Mouse (Mus musculus): Measurements from ENCODE around the gene Tmem101. TPM values are rescaled to one million over a fixed set of nuclear protein-coding genes. Genes with fewer than 3 reads are reported as not detected.

Tmem101 gene
- 31.9 and 36.5 TPM in 2 replicates for polyA plus RNA-seq (2015; fragmentation: Nextera tagmentation; extraction: Ambion mirVana)

DNA sequence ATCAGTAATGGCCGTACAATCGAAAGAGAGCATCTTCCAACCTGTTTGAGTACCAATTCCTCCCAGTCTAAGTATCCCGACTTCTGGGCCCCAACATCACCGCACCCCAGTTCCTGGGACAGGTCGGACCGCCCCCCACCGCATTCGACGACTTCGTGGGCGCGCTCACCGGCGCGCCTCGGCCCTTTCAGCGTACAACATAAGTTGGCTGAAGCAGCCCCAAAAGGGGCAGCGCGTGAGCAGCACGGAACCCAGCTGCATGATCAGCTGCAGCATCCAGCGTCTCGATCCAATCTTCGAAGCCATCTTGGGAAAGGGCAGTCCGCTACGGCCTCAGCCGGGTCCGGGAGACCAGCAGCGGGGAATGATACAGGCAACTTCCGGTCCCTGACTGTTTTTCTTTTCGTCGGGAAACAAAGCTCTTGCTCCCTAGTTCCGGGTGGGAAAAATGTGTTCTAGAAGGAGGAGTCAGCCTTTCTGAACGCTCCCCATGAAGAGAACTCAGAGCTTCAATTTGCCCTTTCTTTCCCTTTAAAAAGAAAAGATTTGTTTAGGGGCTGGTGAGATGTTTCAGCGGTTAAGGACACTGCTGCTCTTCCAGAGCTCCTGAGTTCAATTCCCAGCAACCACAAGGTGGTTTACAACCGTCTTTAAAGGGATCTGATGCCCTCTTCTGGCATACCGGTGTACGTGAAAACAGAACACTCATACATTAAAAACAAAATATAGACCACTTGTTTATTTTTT lies at the start of gene Tmem101:
Gene Tmem101, minus strand, starts transcription at position 366 of the 747 bp plus-strand sequence.
- H3K4me2 ChIP-seq: peak within 1 kb of the TSS; percentile 90
- no peaks in the 10 kb centered on the region for H3K9me3 ChIP-seq
- H3K4me3 ChIP-seq: peak within 1 kb of the TSS; percentile 78
- under 1% methylated on average over 37 of the region's 37 CpGs for WGBS
- H3K4me1 ChIP-seq: peaks cover 8% of the 10 kb centered on the region
- H3K36me3 ChIP-seq: peaks cover 15% of the 10 kb centered on the region; the same call in 1 of the 2 replicates
- H3K27ac ChIP-seq: 0 out of 2 replicates have a peak within 1 kb of the TSS, but pooled peaks have one; percentile 72
- peak within 1 kb of the TSS; percentile 81 for H3K9ac ChIP-seq
- no peaks in the 10 kb centered on the region for H3K27me3 ChIP-seq
- ATAC-seq (ENCODE audit: borderline replicate concordance, extremely low read depth, low FRiP score, low TSS enrichment): peak; percentile 80

DNA sequence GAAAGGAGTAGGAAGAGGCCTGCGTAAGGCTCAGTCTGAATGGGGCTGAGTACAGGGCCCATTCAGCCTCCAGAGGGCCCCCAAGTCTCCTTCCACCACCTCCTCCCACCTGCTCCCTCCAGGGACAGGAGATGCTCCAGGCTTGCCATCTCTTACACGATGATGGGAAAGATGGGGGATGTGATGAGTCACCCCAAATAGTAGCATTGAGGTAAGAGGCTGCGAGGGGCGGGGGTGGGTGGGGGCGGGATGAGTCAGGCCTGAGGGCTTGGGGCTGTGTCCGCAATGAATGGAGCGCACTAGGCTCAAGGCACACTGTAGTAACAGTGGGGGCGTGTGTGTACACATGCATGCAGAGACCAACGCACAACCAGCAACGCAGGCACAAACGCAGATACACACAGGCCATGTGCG lies 45.2 kb upstream of the Tmem101 start:
- no peak overlapping the region for H3K27ac ChIP-seq
- no peak overlapping the region for H3K4me2 ChIP-seq
- no peak for ATAC-seq (ENCODE audit: borderline replicate concordance, extremely low read depth, low FRiP score, low TSS enrichment)
- no peak overlapping the region for H3K9ac ChIP-seq
- no peaks in the 10 kb centered on the region for H3K9me3 ChIP-seq
- H3K27me3 ChIP-seq: no peaks in the 10 kb centered on the region
- peaks cover 1% of the 10 kb centered on the region; the same call in 1 of the 2 replicates for H3K4me1 ChIP-seq
- 80% methylated on average over 12 of the region's 12 CpGs for WGBS
- H3K4me3 ChIP-seq: no peak overlapping the region
- peaks cover 89% of the 10 kb centered on the region for H3K36me3 ChIP-seq

DNA sequence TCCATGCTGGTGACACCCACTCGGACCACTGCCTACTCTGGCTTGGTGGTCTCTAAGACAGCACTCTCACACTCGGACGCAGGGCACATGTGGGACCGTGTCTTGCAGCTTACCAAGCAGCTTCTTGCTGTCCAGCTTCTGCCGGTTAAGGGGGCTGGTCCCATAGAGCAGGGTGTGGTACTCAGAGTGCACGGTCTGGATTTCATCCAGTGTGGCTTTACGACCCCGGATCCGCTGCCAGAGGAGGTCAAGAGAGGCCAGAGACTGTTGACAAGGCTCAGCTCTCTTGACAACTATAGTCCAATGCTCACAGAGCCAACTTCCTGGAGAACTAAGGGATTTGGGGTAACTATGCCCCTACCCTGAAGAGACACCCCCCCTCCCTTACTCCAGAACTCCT lies 43.7 kb upstream of the Tmem101 start:
- no peaks in the 10 kb centered on the region for H3K27me3 ChIP-seq
- H3K9me3 ChIP-seq: no peaks in the 10 kb centered on the region
- no peak overlapping the region for H3K4me2 ChIP-seq
- no peak overlapping the region for H3K27ac ChIP-seq
- H3K36me3 ChIP-seq: peaks cover 94% of the 10 kb centered on the region
- WGBS: 52% methylated on average over 9 of the region's 9 CpGs
- H3K4me1 ChIP-seq: peaks cover 8% of the 10 kb centered on the region; the same call in 1 of the 2 replicates
- no peak for ATAC-seq (ENCODE audit: borderline replicate concordance, extremely low read depth, low FRiP score, low TSS enrichment)
- no peak overlapping the region for H3K9ac ChIP-seq
- no peak overlapping the region for H3K4me3 ChIP-seq

DNA sequence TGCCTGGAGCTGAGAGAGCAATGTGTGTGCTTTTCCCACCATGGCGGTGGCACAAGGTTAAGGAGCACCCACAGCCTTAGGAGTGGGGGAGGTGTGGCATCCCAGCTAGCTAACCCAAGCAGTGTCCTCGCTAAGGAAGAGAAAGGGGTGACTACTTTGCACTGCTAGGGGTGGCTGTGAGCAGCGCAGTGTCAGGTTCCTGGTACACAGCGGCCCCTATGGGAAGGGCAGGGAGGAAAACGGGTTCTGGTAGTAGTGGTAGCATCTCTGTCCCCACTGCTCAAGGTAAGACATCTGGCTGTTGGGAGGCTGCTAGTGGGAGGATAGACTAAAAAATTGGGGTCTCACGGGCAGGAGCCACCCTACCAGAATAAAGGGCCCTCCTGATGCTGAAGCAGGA lies 42.0 kb upstream of the Tmem101 start:
- H3K27me3 ChIP-seq: no peaks in the 10 kb centered on the region
- WGBS: 65% methylated on average over 6 of the region's 6 CpGs
- H3K9me3 ChIP-seq: no peaks in the 10 kb centered on the region
- H3K4me1 ChIP-seq: peaks cover 8% of the 10 kb centered on the region; the same call in 1 of the 2 replicates
- no peak for ATAC-seq (ENCODE audit: borderline replicate concordance, extremely low read depth, low FRiP score, low TSS enrichment)
- no peak overlapping the region for H3K4me3 ChIP-seq
- no peak overlapping the region for H3K27ac ChIP-seq
- H3K36me3 ChIP-seq: peaks cover 93% of the 10 kb centered on the region
- no peak overlapping the region for H3K4me2 ChIP-seq
- H3K9ac ChIP-seq: no peak overlapping the region

DNA sequence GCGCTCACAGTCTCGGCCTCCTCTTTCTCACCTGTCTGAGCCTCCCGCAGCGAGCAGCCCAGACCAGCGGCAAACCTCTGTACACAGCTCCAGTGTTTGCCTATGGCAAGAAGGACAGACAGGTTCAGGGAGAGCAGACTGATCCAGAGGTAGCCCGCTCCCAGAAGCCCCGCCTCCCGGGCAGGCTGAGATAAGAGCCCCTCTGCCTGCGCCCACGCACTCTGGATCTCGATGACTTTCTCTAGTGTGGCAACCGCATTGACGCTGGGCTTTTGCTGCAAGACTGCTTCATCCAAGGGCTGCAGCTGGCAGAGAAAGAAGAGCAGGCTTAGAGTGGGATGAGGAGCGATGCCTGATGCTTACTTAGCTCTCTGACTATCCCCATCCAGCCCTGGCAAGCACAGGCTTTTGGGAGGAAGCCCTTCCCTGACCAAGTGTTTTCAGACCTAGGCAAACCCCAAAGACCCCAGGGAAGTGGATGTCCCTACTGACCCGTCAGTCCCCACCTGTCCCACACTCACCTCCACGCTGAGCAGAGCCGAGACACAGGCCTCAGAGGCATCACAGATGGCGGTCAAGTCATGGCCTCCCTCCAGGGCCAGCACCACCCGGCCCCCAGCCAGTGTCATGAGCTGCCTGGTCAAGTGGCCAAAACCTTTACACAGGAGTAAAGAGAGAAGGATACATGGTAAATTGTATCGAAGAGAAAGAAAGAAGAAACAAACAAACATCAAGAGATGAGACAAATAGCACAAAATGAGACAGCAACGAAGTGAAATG lies 40.0 kb upstream of the Tmem101 start:
- no peaks in the 10 kb centered on the region for H3K9me3 ChIP-seq
- peaks cover 79% of the 10 kb centered on the region for H3K36me3 ChIP-seq
- peaks cover 10% of the 10 kb centered on the region for H3K4me1 ChIP-seq
- no peak overlapping the region for H3K9ac ChIP-seq
- H3K27ac ChIP-seq: 0 out of 2 replicates have a peak overlapping the region, but pooled peaks have one; percentile 18
- peak; percentile 33; the same call in 1 of the 2 replicates for ATAC-seq (ENCODE audit: borderline replicate concordance, extremely low read depth, low FRiP score, low TSS enrichment)
- H3K4me3 ChIP-seq: no peak overlapping the region
- WGBS: 65% methylated on average over 21 of the region's 21 CpGs
- H3K27me3 ChIP-seq: no peaks in the 10 kb centered on the region
- H3K4me2 ChIP-seq: no peak overlapping the region; the same call in 1 of the 2 replicates

DNA sequence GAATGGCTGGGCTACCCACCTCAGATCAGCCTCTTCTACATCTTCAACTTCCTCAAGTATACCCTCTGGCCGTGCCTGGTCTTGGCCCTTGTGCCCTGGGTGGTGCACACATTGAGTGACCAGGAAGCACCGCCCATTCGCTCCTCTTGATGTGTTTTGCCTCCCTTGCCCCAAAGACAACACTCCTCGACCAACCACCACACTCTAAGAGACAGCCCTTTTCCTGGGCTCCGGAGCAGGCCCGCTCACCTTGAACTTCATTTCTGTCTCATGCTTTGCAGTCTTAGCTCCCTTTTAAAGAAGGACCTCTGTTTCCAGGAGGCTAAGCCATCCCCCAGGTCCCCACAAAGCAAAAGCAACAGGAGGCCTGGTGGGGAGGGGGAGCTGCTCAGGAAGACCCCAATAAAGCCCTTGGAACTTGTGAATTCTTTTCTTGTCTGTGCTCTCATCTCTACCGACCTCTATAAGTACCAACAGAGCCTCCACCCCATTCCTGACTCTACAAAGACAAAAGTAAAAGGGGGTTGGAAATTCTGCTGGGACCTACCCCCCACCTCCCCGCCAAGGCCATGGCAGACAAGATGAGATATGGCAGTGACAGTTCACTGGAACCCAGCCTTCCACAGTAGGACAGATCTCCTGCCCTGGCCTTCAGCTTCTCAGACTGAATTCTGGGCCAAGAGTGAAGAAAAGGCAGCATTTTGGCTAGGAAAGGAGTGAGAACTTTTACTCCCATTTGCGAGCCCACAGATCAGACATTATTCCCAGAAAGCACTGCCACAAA lies 37.6 kb upstream of the Tmem101 start:
- Histone ChIP-seq H3K27me3 (no peaks in the 10 kb centered on the region), H3K27ac (no peak overlapping the region), H3K36me3 (peaks cover 56% of the 10 kb centered on the region), H3K9me3 (no peaks in the 10 kb centered on the region), H3K4me3 (no peak overlapping the region), H3K4me2 (no peak overlapping the region), H3K4me1 (peaks cover 28% of the 10 kb centered on the region), H3K9ac (no peak overlapping the region)
- WGBS: 82% methylated on average over 9 of the region's 9 CpGs
- no peak for ATAC-seq (ENCODE audit: borderline replicate concordance, extremely low read depth, low FRiP score, low TSS enrichment)

DNA sequence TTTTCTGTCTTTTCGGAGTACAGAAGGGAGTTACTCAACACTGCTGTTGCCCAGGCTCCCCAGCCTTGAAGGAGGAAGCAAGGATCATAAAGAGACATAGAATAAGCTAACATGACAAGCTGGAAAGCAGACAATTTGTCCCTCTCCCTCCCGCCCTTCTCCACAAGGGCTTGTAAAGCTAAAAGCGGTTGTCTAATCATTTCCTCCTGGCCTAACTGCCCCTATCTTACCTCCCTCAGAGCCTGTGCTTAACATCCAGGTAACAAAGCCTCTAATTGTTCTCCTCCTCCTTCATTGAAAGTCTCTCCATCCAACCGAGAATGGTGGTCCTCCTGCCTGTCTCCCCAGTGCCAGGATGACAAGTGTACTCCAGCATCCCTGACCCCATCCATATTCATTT lies 34.6 kb upstream of the Tmem101 start:
- WGBS: 34% methylated on average over 4 of the region's 4 CpGs
- Histone ChIP-seq H3K27me3 (no peaks in the 10 kb centered on the region), H3K36me3 (peaks cover 26% of the 10 kb centered on the region), H3K9me3 (no peaks in the 10 kb centered on the region), H3K9ac (peak overlapping the region; percentile 71), H3K27ac (no peak overlapping the region), H3K4me2 (peak overlapping the region; percentile 86), H3K4me1 (peaks cover 31% of the 10 kb centered on the region), H3K4me3 (peak overlapping the region; percentile 75; the same call in 1 of the 2 replicates)
- ATAC-seq (ENCODE audit: borderline replicate concordance, extremely low read depth, low FRiP score, low TSS enrichment): no peak

DNA sequence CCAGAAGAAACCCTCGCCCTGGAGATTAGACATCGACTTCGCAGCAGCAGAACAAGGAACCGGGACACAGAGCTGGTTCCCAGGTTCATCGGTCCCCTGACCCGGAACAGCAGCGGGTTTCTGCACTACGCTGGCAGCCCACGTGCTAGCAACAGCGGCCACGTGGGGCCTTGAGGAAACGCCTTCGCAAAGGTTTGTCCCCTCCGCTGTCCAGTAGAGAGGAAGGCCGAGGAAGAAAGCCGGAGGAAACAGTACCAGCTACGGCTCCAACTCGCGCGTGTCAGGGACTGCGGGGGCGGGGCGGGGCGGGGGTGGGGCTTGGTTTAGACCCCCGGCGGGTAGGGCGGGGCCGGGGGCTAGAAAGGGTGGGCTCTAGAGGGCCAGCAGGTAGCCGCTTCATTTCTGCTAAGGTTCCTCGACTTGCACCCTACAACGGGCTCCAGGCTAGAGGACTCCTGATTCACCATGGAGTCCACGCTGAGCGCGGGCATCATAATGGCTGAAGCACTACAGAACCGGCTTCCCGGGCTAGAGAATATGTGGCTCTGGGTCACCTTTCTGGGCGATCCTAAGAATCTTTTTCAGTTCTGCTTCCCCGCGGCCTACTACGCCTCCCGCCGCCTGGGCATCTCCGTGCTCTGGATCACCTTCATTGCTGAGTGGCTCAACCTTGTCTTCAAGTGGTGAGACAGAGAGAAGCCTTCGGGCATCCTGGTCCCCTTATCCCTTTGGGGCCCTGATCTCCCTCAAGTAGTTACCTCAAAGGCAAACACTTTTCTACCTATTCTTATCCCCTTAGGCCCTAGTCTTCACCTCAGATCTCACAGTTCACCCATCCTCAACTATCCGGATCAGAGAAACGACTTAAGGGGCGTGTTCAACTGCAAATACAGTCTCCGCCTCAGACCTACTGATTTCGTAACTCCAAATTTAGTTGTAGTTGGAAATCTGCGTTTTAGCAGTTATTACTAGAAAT lies 33.5 kb upstream of the Tmem101 start, which contains the start of gene G6pc3:
Gene G6pc3, plus strand, starts transcription at position 160 of the 976 bp plus-strand sequence.
- no peaks in the 10 kb centered on the region for H3K27me3 ChIP-seq
- H3K9ac ChIP-seq: peak within 1 kb of the TSS; percentile 71
- H3K4me2 ChIP-seq: peak within 1 kb of the TSS; percentile 86
- H3K9me3 ChIP-seq: no peaks in the 10 kb centered on the region
- peak within 1 kb of the TSS; percentile 70 for H3K27ac ChIP-seq
- peak; percentile 78 for ATAC-seq (ENCODE audit: borderline replicate concordance, extremely low read depth, low FRiP score, low TSS enrichment)
- WGBS: under 1% methylated on average over 45 of the region's 50 CpGs
- peaks cover 30% of the 10 kb centered on the region for H3K4me1 ChIP-seq
- H3K36me3 ChIP-seq: peaks cover 17% of the 10 kb centered on the region; the same call in 1 of the 2 replicates
- H3K4me3 ChIP-seq: peak within 1 kb of the TSS; percentile 75

DNA sequence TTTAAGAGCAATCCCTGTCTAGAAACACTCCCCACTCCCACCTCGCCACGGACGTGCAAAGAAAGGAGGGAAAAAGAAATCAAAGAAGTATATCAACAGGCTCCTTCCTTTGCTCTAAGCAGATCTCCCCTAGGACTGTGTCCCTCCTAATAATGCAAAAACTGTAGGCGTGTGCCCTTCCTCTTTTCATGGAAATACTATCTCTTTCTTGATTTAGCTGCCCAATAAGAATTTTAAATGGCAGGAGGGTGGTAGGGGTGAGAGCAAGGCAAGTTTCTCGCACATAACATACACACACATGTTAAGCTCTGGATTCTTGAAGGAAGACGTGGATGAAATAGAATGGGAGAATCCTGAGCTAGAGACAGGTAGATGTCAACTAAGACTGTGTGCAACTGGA lies 32.8 kb upstream of the Tmem101 start:
- Histone ChIP-seq H3K4me2 (peak overlapping the region; percentile 86), H3K9ac (peak overlapping the region; percentile 71; the same call in 1 of the 2 replicates), H3K4me1 (peaks cover 34% of the 10 kb centered on the region), H3K27me3 (no peaks in the 10 kb centered on the region), H3K4me3 (peak overlapping the region; percentile 75), H3K36me3 (peaks cover 9% of the 10 kb centered on the region; the same call in 1 of the 2 replicates), H3K27ac (no peak overlapping the region), H3K9me3 (no peaks in the 10 kb centered on the region)
- ATAC-seq (ENCODE audit: borderline replicate concordance, extremely low read depth, low FRiP score, low TSS enrichment): no peak
- 47% methylated on average over 6 of the region's 6 CpGs for WGBS

DNA sequence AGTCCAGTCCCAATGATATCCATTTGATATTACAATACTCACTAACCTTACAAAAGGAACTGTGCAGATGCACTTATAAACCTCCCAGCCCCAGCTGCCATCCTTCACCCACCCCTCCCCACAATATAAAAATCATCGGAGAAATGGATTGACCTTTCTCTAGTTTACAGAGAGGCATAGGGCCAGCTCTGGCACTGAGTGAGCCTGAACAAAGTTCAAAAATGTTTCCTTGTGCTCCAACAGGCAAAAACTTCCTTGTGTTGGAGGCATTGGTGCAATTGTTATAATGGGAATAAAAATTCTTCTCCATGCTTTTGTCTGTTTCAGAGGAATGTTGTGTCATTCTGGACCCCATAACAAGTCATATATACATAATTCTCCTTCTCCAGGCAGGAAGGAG lies 30.0 kb upstream of the Tmem101 start:
- H3K36me3 ChIP-seq: peaks cover 15% of the 10 kb centered on the region
- WGBS: 68% methylated on average over 1 of the region's 1 CpGs
- H3K27me3 ChIP-seq: no peaks in the 10 kb centered on the region
- ATAC-seq (ENCODE audit: borderline replicate concordance, extremely low read depth, low FRiP score, low TSS enrichment): no peak
- H3K4me1 ChIP-seq: peaks cover 42% of the 10 kb centered on the region
- no peak overlapping the region for H3K4me3 ChIP-seq
- no peak overlapping the region for H3K27ac ChIP-seq
- no peaks in the 10 kb centered on the region for H3K9me3 ChIP-seq
- no peak overlapping the region for H3K9ac ChIP-seq
- peak overlapping the region; percentile 77; the same call in 1 of the 2 replicates for H3K4me2 ChIP-seq
